Mouse (Mus musculus): ENCODE data around the gene Hsd17b2.
"Not testable (repeated sequence)": the region's sequence is repeated elsewhere in the genome, so short reads cannot be mapped to it uniquely, and the experiment has no call there.

Hsd17b2 gene

GRCm38 (mm10) chr8:117714604-117715003 is 12.9 kb downstream of the Hsd17b2 start:
- in situ Hi-C loops (cut with MboI, MseI): no loop called here

GRCm38 (mm10) chr8:117715896-117716295 is 14.2 kb downstream of the Hsd17b2 start:
- in situ Hi-C loops (cut with MboI, MseI): no loop called here

- in situ Hi-C loops (cut with MboI, MseI): no loop called here
Observed at GRCm38 (mm10) chr8:117718152-117718860, 16.6 kb downstream of the Hsd17b2 start.

DNA sequence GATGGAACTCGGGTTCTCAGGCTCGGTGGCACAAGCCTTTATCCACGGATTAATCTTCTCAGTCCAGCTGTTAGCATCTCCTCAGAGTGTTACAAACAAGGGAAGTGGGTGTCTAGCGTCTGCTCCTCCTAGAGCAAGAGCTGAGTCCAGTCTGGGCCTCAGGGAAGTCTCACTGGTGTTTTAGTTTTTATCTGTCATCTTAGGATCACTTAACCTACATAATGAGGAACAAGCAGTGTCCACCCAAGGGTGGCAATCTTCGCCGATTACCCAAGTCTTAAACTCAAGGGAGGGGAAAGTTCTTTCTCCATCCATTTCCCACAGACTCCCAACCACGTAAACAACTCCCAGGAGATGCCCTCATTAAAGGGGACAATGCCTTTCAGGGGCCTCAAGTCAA is 24.8 kb downstream of the Hsd17b2 start:
- in situ Hi-C loops (cut with MboI, MseI): no loop called here

- in situ Hi-C loops (cut with MboI, MseI): no loop called here
Observed at GRCm38 (mm10) chr8:117727561-117727960, 25.9 kb downstream of the Hsd17b2 start.

DNA sequence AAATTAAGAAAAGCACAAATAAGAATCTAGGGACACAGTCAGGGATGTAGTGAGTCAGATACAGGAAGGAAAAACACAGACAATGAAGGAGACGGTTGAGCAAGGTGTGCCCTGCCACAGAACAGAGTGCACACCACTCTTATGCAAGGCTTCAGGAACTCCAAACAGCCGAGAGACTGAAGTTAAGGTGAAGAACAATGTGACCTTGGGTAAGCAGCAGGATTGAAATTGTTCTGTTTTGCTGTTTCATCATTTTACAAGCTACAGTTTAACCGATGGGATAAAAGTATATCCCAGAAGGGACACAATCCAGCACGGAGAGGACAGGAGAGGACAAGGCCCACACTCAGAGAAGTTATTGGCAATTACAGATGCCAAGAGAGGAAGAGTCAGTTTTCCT is 26.5 kb downstream of the Hsd17b2 start:
- in situ Hi-C loops (cut with MboI, MseI): no loop called here

DNA sequence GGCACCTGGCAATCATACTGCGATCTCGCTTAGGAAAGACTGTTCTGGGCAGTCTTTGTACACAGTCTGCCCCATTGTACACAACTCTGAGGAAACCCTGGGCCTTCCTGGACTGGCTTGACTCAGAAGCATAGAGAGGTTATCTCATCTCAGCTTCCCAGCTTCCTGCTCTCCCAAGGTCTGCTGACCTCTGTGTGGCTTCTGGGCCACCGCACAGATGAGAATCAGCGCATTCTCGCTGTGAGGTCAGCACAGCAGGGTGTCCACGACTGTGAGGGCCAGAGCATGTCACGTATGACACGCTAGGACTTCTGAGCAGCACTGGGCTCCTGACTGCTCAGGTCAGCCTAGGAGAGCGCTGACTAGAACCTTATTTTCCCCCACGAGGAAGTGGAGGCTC is 29.3 kb downstream of the Hsd17b2 start:
- in situ Hi-C loops (cut with MboI, MseI): no loop called here

DNA sequence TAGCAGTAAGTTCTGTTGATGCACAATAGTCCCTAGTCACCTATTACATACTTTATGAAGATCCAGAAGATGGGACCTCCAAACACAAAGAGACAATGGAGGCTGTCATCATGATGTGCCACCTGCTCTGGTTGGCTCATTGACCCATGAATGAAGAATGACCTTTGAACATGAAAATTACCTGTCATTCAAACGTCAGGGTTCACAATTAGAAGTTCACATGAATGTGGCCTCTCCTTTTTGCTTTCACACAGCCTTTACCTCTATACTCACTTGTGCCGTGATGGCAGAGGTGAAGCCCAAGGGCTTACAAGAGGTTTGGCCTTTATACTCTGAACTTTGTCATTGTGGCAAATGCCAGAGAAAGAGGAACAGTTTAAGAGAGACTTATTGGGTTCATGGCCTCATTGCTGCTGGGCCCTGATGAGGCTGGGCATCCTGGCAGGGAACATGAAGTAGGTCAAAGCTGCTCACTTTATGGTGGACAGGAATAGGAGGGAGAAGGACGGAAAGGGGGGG is 35.0 kb downstream of the Hsd17b2 start:
- in situ Hi-C loops (cut with MboI, MseI): no loop called here

GRCm38 (mm10) chr8:117738206-117738605 is 36.5 kb downstream of the Hsd17b2 start:
- in situ Hi-C loops (cut with MboI, MseI): not testable (repeated sequence)

GRCm38 (mm10) chr8:117740387-117740998 is 38.8 kb downstream of the Hsd17b2 start:
- in situ Hi-C loops (cut with MboI, MseI): no loop called here

GRCm38 (mm10) chr8:117742431-117743012 is 40.8 kb downstream of the Hsd17b2 start:
- in situ Hi-C loops (cut with MboI, MseI): no loop called here

- in situ Hi-C loops (cut with MboI, MseI): no loop called here
Observed at GRCm38 (mm10) chr8:117746651-117747050, 44.9 kb downstream of the Hsd17b2 start.

DNA sequence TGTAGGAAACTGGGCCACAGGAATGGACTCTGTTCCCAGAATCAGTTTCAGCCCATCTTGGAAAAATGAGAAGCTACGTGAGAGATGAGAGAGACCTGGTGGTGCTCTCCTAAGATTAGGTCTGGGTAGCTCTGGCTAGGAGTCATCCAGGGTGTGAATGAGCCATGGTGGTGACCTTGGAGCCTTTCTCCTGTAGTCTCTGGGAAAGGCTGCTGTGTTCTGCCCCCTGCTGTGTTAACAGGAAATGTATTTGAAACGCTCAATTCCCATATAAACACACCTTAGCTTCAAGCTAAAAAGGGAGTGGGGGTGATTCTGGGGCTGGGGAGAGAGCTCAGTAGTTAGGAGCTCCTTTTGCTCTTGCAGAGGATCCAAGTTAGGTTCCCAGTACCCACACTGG is 45.7 kb downstream of the Hsd17b2 start:
- in situ Hi-C loops (cut with MboI, MseI): no loop called here

GRCm38 (mm10) chr8:117747886-117748730 is 46.4 kb downstream of the Hsd17b2 start:
- in situ Hi-C loops (cut with MboI, MseI): no loop called here

DNA sequence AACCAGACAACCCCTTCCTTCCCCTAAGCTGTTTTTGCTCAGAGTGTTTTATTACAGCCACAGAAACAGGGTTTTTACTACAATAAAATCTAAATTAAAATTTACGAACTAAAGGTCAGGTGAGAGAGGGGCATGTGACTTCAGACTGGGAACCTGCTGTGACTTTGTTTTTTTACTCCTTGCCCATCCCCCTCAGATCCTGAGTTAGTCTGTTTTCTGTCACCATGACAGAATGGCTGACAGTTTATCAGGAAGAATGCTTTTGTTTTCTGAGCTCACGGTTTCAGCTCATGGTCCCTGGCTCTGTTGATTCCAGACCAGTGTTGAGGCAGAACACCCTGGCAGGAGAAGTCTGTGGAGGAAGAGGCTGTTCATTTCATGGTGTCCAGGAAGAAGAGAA is 47.7 kb downstream of the Hsd17b2 start:
- in situ Hi-C loops (cut with MboI, MseI): no loop called here

DNA sequence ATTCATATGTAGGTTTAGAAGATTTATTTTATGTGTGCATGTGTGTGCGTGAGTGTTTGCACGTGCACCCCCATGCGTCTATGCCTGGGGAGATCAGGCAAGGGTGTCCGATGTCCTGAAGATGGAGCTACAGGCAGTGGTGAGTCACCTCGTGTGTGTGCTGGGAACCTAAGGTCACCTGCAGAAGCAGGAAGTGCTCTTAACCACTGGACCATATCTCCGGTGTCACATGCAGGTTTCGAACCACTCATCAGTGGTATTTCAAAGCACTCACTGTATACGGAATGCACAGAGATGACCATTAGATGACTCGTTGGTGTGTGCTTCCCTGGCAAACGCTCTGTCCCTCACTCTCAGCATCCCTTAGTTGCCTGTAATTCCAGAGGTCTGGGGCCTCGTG is 56.2 kb downstream of the Hsd17b2 start:
- in situ Hi-C loops (cut with MboI, MseI): no loop called here

GRCm38 (mm10) chr8:117762776-117763175 is 61.1 kb downstream of the Hsd17b2 start:
- in situ Hi-C loops (cut with MboI, MseI): no loop called here

- in situ Hi-C loops (cut with MboI, MseI): no loop called here
Observed at GRCm38 (mm10) chr8:117764625-117765024, 62.9 kb downstream of the Hsd17b2 start.

DNA sequence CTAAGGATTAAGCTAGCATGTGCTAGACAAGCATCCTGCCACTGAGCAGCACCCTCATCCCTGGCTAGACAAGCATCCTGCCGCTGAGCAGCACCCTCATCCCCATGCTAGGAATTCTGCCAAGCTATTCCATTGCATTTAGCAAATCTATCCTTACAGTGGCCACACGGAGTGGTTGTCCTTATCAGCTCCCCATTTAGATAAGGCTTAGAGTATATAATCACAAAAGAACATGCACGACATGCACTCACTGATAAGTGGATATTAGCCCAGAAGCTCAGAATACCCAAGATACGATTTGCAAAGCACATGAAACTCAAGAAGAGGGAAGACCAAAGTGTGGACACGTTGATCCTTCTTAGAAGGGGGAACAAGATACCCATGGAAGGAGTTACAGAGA is 64.2 kb downstream of the Hsd17b2 start:
- in situ Hi-C loops (cut with MboI, MseI): no loop called here

DNA sequence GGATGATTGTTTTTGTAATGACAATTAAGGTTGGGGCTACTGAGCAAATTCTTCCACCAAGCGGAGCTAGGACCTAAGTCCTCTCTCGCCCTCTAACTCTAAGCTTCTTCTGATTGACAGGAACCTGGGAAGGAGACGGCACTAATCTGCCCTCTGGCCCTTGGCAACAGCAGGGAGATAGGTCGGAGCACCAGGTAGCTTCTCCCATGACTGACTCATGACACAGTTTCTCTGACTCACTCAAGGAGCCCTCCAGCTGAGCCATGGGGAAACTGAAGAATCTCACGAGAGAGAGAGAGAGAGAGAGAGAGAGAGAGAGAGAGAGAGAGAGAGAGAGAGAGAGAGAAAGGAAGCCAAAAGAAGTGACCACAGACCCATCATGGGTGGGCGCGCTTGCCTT is 67.3 kb downstream of the Hsd17b2 start:
- in situ Hi-C loops (cut with MboI, MseI): no loop called here

DNA sequence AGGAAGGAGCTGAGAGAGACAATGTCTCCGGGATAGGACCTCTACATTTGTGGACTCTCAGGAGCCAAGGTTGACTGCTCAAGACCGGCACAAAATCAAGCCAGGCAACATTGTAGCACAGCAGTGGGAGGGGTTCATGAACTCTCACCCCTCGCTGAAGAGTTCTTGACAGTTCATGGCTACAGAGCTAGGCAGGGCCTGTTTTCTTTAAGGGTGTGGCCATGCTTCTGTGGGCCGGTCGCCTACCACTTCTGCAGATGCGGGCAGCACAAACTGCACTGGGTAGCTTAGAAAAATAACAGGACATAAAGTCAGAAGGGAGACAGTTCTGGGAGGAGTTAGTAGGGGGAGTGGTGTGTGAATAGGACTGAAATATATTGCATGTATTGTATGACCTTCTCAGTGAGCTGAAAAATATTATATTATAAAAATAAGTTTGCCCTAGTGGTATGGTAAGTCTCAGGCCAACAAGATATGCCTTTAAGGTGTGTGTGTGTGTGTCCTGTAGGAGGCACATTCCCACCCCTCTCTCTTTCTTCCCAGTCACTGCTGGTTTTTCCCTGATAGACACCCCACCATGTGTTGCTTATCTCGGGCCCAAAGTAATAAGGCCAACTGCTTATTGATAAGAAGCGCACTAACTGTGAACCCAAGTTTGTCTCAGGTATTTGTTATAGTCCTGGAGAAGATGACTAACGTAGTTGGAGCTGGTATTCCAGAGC is 69.6 kb downstream of the Hsd17b2 start:
- in situ Hi-C loops (cut with MboI, MseI): loop anchor here (5.0 to 10.0 kb wide), 2 partner anchors 91 to 1524 kb away; no protein-coding TSS in a partner anchor
